Comparison of ENCODE assay signal across 1 mouse cellular context in the genomic region with DNA sequence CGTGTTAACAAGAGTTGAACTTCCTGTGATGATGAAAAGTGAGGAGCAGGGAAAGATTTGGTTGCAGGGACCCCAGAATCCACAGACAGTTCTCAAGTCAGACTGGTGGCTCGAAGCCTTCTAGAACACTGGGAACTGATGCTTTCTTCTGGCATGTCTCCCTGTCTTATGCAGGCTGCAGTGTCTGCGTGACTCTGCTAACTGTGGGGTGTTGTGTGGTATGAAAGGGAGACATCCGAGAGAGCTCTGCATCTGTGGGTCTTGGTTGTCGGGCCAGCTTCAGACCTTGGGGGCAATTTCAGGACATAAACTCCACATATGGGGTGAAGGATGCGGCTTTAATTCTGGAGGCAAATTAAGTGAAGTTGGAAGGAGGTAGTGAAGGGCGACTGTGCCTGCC.
TF ChIP-seq lines count a peak whose summit lies in the region.

No protein-coding gene starts in this region.

TF ChIP-seq in CH12.LX, 34 proteins besides CTCF, POLR2A, EP300 and RAD21:
- TF ChIP-seq USF2 (conservative IDR thresholded peaks at IDR 0.05; ENCODE audit: low read depth, low read length): no peak
